In genomic region chr9:70243241-70243640, GRCm38 (mm10) we compare ENCODE assay signal across 10 mouse cellular contexts. TPM values are rescaled to one million over a fixed set of nuclear protein-coding genes. Genes with fewer than 3 reads are reported as not detected.
DNase-seq lines count a peak whose midpoint lies in the region; ATAC-seq and TF ChIP-seq lines count a peak whose summit lies in the region.
"Had no signal": no experiment of that assay in that cellular context is flagged by ENCODE, and none has a peak within 500 bp of the region (broad histone marks: within the 10 kb centered on the region; RNA-seq: fewer than 3 reads in every experiment).

No protein-coding gene starts in this region.

- H3ac ChIP-seq in myocyte (ENCODE audit: control insufficient read depth, insufficient read length) = no peak overlapping the region

- peaks cover 36% of the 10 kb centered on the region for H3K4me1 ChIP-seq in kidney, embryonic 15.5 days
- peaks cover 45% of the 10 kb centered on the region for H3K4me1 ChIP-seq in intestine, embryonic 16.5 days (ENCODE audit: control insufficient read depth, insufficient read depth, low read length)
- H3K4me1 ChIP-seq in forebrain, embryonic 12.5 days = no peaks in the 10 kb centered on the region

- H3K79me2 ChIP-seq in myocyte (ENCODE audit: control insufficient read depth, insufficient read depth) = peaks cover 82% of the 10 kb centered on the region

- H3K27me3 ChIP-seq in kidney, embryonic 15.5 days = no peaks in the 10 kb centered on the region
- no peaks in the 10 kb centered on the region for H3K27me3 ChIP-seq in intestine, embryonic 16.5 days (replicated peaks; ENCODE audit: control insufficient read depth, insufficient read depth, low read length)
- no peaks in the 10 kb centered on the region for H3K27me3 ChIP-seq in myocyte (ENCODE audit: control insufficient read depth, insufficient read depth, insufficient read length)
- H3K27me3 ChIP-seq in forebrain, embryonic 12.5 days = no peaks in the 10 kb centered on the region

- no peak for TF ChIP-seq POLR2A in myocyte (IDR thresholded peaks at IDR 0.05; ENCODE audit: insufficient read length, low read depth)

- no peak overlapping the region for H3K4me2 ChIP-seq in kidney, embryonic 15.5 days
- H3K4me2 ChIP-seq in intestine, embryonic 16.5 days (ENCODE audit: low read depth, low read length) = no peak overlapping the region
- peak overlapping the region; percentile 67 for H3K4me2 ChIP-seq in myocyte (ENCODE audit: low read depth)
- no peak overlapping the region for H3K4me2 ChIP-seq in forebrain, embryonic 12.5 days

- peak; percentile 55; the same call in 1 of the 2 replicates for ATAC-seq in kidney, embryonic 15.5 days (replicated peaks; ENCODE audit: low FRiP score)
- peak; percentile 8; the same call in 1 of the 2 replicates for ATAC-seq in intestine, embryonic 16.5 days
- no peak for ATAC-seq in forebrain, embryonic 12.5 days (ENCODE audit: low FRiP score)

- no peaks in the 10 kb centered on the region for H3K36me3 ChIP-seq in kidney, embryonic 15.5 days
- H3K36me3 ChIP-seq in intestine, embryonic 16.5 days (ENCODE audit: control insufficient read depth, insufficient read depth, low read length) = no peaks in the 10 kb centered on the region
- no peaks in the 10 kb centered on the region for H3K36me3 ChIP-seq in myocyte (ENCODE audit: control insufficient read depth, insufficient read depth)
- no peaks in the 10 kb centered on the region for H3K36me3 ChIP-seq in forebrain, embryonic 12.5 days (replicated peaks)
- H3K36me3 ChIP-seq: G1E had no signal

- no peak overlapping the region for H3K4me3 ChIP-seq in kidney, embryonic 15.5 days (replicated peaks)
- H3K4me3 ChIP-seq in intestine, embryonic 16.5 days (ENCODE audit: low read length) = no peak overlapping the region
- no peak overlapping the region for H3K4me3 ChIP-seq in myocyte
- H3K4me3 ChIP-seq in forebrain, embryonic 12.5 days (replicated peaks) = no peak overlapping the region

- H3K9ac ChIP-seq in kidney, embryonic 15.5 days = no peak overlapping the region
- H3K9ac ChIP-seq in intestine, embryonic 16.5 days (ENCODE audit: low read depth, low read length) = no peak overlapping the region
- no peak overlapping the region for H3K9ac ChIP-seq in forebrain, embryonic 12.5 days
- H3K9ac ChIP-seq: liver, embryonic 14.5 days had no signal

- H3K9me3 ChIP-seq in kidney, embryonic 15.5 days (replicated peaks) = no peaks in the 10 kb centered on the region
- H3K9me3 ChIP-seq in intestine, embryonic 16.5 days (ENCODE audit: control insufficient read depth, low read length) = no peaks in the 10 kb centered on the region
- 0 out of 2 replicates have a peak, but pooled peaks cover 3% of the 10 kb centered on the region for H3K9me3 ChIP-seq in forebrain, embryonic 12.5 days
- H3K9me3 ChIP-seq: G1E had no signal

- 43% methylated on average over 8 of the region's 8 CpGs for WGBS in kidney, embryonic 15.5 days
- 54% methylated on average over 8 of the region's 8 CpGs for WGBS in intestine, embryonic 16.5 days
- 82% methylated on average over 8 of the region's 8 CpGs for WGBS in forebrain, embryonic 12.5 days

- no peak overlapping the region for H3K27ac ChIP-seq in kidney, embryonic 15.5 days
- peak overlapping the region; percentile 70 for H3K27ac ChIP-seq in intestine, embryonic 16.5 days (ENCODE audit: low read length)
- H3K27ac ChIP-seq in forebrain, embryonic 12.5 days = no peak overlapping the region
- H3K27ac ChIP-seq: liver, embryonic 14.5 days had no signal

- DNase-seq in kidney, postnatal 10 days = no peak
- peak; percentile 37 for DNase-seq in CD4-positive helper T cell, adult 2 months (ENCODE audit: low read depth, low spot score)
- DNase-seq in right cerebral cortex, postnatal 4 days = no peak
- DNase-seq: thymus, adult 18-20 months had no signal

TF ChIP-seq in myocyte, 11 proteins besides CTCF, POLR2A, EP300 and RAD21:
- TF ChIP-seq MYOD1 (IDR thresholded peaks at IDR 0.05; ENCODE audit: control insufficient read depth in 1 of 3, insufficient read length in 2 of 3, low read depth in 2 of 3) (peak in 1 of 3 experiments; percentile 54), MYOG (IDR thresholded peaks at IDR 0.05; ENCODE audit: control insufficient read depth in 1 of 3, insufficient read depth in 1 of 3, insufficient read length in 2 of 3, low read depth in 2 of 3) (no peak)

RNA-seq across cellular contexts. Expression of gene Myo1e, which starts 36.1 kb away (rescaled TPM):
- polyA plus RNA-seq in kidney, embryonic 15.5 days (2015; fragmentation: Nextera tagmentation; extraction: Ambion mirVana) = 22.3 and 22.6 TPM in 2 replicates
- 18.2 and 19.5 TPM in 2 replicates for polyA plus RNA-seq in intestine, embryonic 16.5 days (2015; fragmentation: Nextera tagmentation; extraction: Ambion mirVana)
- 26.5 TPM for polyA plus RNA-seq in myocyte (2012; fragmentation: generic; extraction: Trizol)
- 10.3 and 11.3 TPM in 2 replicates for polyA plus RNA-seq in forebrain, embryonic 12.5 days (2016; fragmentation: Nextera tagmentation; extraction: Ambion mirVana)
